Mouse (Mus musculus) intestine, postnatal 0 days (tissue): Measurements from ENCODE around the gene Slc30a1. TPM values are rescaled to one million over a fixed set of nuclear protein-coding genes. Genes with fewer than 3 reads are reported as not detected.
A peak's percentile ranks its signal among the peaks of the same experiment; 100 is the strongest.

Experiments used
- ATAC-seq: fragments of 200-750 bp; cut with Nextera tagmentation; 2 replicates; pipeline ENCODE4 v1.8.0; 2017; ENCODE audit warnings: mild to moderate bottlenecking, moderate TSS enrichment, moderate library complexity
- H3K27ac ChIP-seq: fragments of 300-500 bp; sonication (generic); 2 replicates; pipeline ENCODE4 v1.5.1; 2014; ENCODE audit warnings: mild to moderate bottlenecking, low read depth, low read length, moderate library complexity
- H3K27me3 ChIP-seq: fragments of 300-500 bp; sonication (generic); replicated peaks from 2 replicates; pipeline ENCODE4 v1.6.1; 2014; ENCODE audit warnings: low read length, mixed read lengths; ENCODE audit not compliant: control insufficient read depth, insufficient read depth
- H3K36me3 ChIP-seq: fragments of 300-500 bp; sonication (generic); 2 replicates; pipeline ENCODE4 v1.6.1; 2014; ENCODE audit warnings: mild to moderate bottlenecking, moderate library complexity; ENCODE audit not compliant: control insufficient read depth, insufficient read depth
- H3K4me1 ChIP-seq: fragments of 300-500 bp; sonication (generic); replicated peaks from 2 replicates; pipeline ENCODE4 v1.6.1; 2014; ENCODE audit warnings: antibody characterized with exemption, low read length, mixed read lengths; ENCODE audit not compliant: control insufficient read depth, insufficient read depth
- H3K4me2 ChIP-seq: fragments of 300-500 bp; sonication (generic); replicated peaks from 2 replicates; pipeline ENCODE4 v1.6.1; 2014; ENCODE audit warnings: low read depth, mild to moderate bottlenecking, moderate library complexity
- H3K4me3 ChIP-seq: fragments of 300-500 bp; sonication (generic); 2 replicates; pipeline ENCODE4 v1.5.1; 2014; ENCODE audit warnings: low read depth, low read length
- H3K9ac ChIP-seq: fragments of 300-500 bp; sonication (generic); 2 replicates; pipeline ENCODE4 v1.6.1; 2014; ENCODE audit warnings: mild to moderate bottlenecking, low read depth, low read length
- H3K9me3 ChIP-seq: fragments of 300-500 bp; sonication (generic); 2 replicates; pipeline ENCODE4 v1.6.1; 2016; ENCODE audit warnings: mixed run types; ENCODE audit not compliant: control insufficient read depth
- CTCF ChIP-seq: sonication (generic); IDR thresholded peaks from 2 replicates; pipeline ENCODE4 v1.5.1; 2016; ENCODE audit warnings: low read depth, mild to moderate bottlenecking, control low read depth, antibody characterized with exemption, moderate library complexity
- WGBS: fragments of 180-500 bp; shearing (Covaris S2); extraction: QIAGEN DNeasy Blood & Tissue Kit; methylation state at CpG from one replicate; pipeline ENCODE4 v1.1.7; 2014; 5-methylcytosine and 5-hydroxymethylcytosine counted together
- polyA plus RNA-seq: library from polyadenylated mRNA; unstranded; fragments of >200 nt; fragmentation: Nextera tagmentation; extraction: Ambion mirVana; gene quantifications from 2 replicates; pipeline ENCODE4 v1.2.1, GENCODE M21; 2015

Gene Slc30a1
- polyA plus RNA-seq, 1 experiment from 2014 or later = 11.6 TPM

DNA sequence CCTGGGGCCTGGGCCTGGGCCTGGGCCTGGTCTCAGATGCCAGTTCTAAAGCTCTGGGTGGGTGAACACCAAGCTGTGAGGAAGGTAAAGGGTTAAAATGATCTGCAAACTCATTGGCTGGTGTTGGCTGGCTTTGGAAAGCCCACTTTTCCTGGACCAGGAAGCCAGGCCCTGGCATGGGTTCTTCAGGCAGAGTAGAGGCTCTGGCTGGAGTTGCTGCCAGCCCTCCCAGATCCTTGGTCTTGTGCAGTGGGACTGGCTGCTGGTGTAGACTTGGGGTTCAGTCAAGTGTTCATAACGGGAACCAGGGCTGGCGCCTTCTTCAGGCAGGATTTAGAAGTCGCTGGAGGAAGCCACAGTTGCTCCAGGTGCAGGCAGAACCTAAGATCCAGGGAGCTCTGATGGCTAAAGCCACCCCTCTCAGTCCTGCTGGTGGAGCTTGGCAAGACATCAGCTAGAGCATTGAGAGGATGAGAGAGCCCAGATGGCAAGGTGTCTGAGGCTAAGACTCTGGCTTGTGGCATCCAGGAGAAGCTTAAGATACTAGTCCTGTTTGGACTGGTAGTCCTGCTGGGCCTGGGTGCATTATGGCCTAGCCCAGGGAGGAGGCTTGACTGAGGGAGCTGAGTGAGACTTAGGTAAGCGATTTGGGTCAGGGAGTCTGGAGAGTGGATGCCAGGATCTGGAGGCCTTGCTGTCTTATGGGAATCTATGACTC, 42.6 kb upstream of the Slc30a1 start:
- Histone ChIP-seq H3K27ac (no peak overlapping the region), H3K4me1 (no peaks in the 10 kb centered on the region), H3K36me3 (no peaks in the 10 kb centered on the region), H3K9me3 (no peaks in the 10 kb centered on the region), H3K27me3 (no peaks in the 10 kb centered on the region), H3K9ac (no peak overlapping the region), H3K4me2 (no peak overlapping the region), H3K4me3 (no peak overlapping the region)
- WGBS = 80% methylated on average over 4 of the region's 4 CpGs
- ATAC-seq = no peak
- TF ChIP-seq CTCF = no peak

GRCm38 (mm10) chr1:191864551-191865027, 42.0 kb upstream of the Slc30a1 start:
- no peak; the same call in 1 of the 2 replicates for ATAC-seq
- no peaks in the 10 kb centered on the region for H3K36me3 ChIP-seq
- H3K4me3 ChIP-seq = no peak overlapping the region
- H3K27ac ChIP-seq = no peak overlapping the region
- no peaks in the 10 kb centered on the region for H3K4me1 ChIP-seq
- no peak for TF ChIP-seq CTCF
- no peaks in the 10 kb centered on the region for H3K9me3 ChIP-seq
- no peak overlapping the region for H3K4me2 ChIP-seq
- 71% methylated on average over 8 of the region's 8 CpGs for WGBS
- H3K27me3 ChIP-seq = no peaks in the 10 kb centered on the region
- H3K9ac ChIP-seq = no peak overlapping the region

- H3K27ac ChIP-seq = no peak overlapping the region
- no peak for TF ChIP-seq CTCF
- no peaks in the 10 kb centered on the region for H3K36me3 ChIP-seq
- WGBS = 73% methylated on average over 6 of the region's 6 CpGs
- H3K4me1 ChIP-seq = 0 out of 2 replicates have a peak, but pooled peaks cover 3% of the 10 kb centered on the region
- no peaks in the 10 kb centered on the region for H3K27me3 ChIP-seq
- H3K4me2 ChIP-seq = no peak overlapping the region
- H3K4me3 ChIP-seq = no peak overlapping the region
- H3K9me3 ChIP-seq = no peaks in the 10 kb centered on the region
- no peak overlapping the region for H3K9ac ChIP-seq
- no peak for ATAC-seq
Observed at GRCm38 (mm10) chr1:191872076-191872710, 34.4 kb upstream of the Slc30a1 start.

DNA sequence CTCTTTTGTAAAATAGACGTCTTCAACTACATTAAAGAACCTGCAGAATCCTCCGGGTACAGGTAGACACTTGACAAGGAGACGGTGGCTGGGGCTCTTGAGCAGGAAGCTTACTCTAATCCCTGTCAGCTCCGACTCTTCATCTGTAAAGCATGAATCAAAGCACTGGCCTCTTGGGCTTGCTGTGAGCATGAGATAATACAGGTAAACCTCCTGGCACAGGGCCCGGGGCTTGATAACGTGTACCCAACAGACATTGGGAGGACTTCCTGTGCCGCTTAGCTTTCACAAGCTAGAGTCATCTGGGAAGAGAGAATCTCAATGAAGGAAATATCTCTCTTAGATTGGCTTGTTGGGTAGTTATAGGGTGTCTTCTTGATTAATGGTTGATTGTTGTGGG, 31.6 kb upstream of the Slc30a1 start:
- Histone ChIP-seq H3K9me3 (no peaks in the 10 kb centered on the region), H3K4me3 (no peak overlapping the region), H3K27me3 (no peaks in the 10 kb centered on the region), H3K9ac (no peak overlapping the region), H3K36me3 (no peaks in the 10 kb centered on the region), H3K4me2 (no peak overlapping the region), H3K27ac (no peak overlapping the region; the same call in 1 of the 2 replicates), H3K4me1 (peaks cover 3% of the 10 kb centered on the region; the same call in 1 of the 2 replicates)
- peak; percentile 58 for ATAC-seq
- 59% methylated on average over 7 of the region's 7 CpGs for WGBS
- no peak for TF ChIP-seq CTCF

GRCm38 (mm10) chr1:191875683-191876305, 30.8 kb upstream of the Slc30a1 start:
- WGBS = 56% methylated on average over 9 of the region's 9 CpGs
- Histone ChIP-seq H3K4me3 (no peak overlapping the region), H3K27me3 (no peaks in the 10 kb centered on the region), H3K36me3 (no peaks in the 10 kb centered on the region), H3K9ac (no peak overlapping the region), H3K4me2 (no peak overlapping the region), H3K27ac (no peak overlapping the region), H3K4me1 (peaks cover 3% of the 10 kb centered on the region; the same call in 1 of the 2 replicates), H3K9me3 (no peaks in the 10 kb centered on the region)
- TF ChIP-seq CTCF = no peak
- ATAC-seq = no peak

- Histone ChIP-seq H3K4me3 (no peak overlapping the region), H3K27me3 (no peaks in the 10 kb centered on the region), H3K4me1 (peaks cover 3% of the 10 kb centered on the region; the same call in 1 of the 2 replicates), H3K9me3 (no peaks in the 10 kb centered on the region), H3K4me2 (no peak overlapping the region), H3K9ac (no peak overlapping the region), H3K27ac (no peak overlapping the region), H3K36me3 (no peaks in the 10 kb centered on the region)
- no peak for TF ChIP-seq CTCF
- WGBS = 67% methylated on average over 10 of the region's 10 CpGs
- ATAC-seq = no peak
Observed at GRCm38 (mm10) chr1:191877681-191878080, 28.9 kb upstream of the Slc30a1 start.
